ENCODE assay signal across 12 mouse cellular contexts in the genomic region with DNA sequence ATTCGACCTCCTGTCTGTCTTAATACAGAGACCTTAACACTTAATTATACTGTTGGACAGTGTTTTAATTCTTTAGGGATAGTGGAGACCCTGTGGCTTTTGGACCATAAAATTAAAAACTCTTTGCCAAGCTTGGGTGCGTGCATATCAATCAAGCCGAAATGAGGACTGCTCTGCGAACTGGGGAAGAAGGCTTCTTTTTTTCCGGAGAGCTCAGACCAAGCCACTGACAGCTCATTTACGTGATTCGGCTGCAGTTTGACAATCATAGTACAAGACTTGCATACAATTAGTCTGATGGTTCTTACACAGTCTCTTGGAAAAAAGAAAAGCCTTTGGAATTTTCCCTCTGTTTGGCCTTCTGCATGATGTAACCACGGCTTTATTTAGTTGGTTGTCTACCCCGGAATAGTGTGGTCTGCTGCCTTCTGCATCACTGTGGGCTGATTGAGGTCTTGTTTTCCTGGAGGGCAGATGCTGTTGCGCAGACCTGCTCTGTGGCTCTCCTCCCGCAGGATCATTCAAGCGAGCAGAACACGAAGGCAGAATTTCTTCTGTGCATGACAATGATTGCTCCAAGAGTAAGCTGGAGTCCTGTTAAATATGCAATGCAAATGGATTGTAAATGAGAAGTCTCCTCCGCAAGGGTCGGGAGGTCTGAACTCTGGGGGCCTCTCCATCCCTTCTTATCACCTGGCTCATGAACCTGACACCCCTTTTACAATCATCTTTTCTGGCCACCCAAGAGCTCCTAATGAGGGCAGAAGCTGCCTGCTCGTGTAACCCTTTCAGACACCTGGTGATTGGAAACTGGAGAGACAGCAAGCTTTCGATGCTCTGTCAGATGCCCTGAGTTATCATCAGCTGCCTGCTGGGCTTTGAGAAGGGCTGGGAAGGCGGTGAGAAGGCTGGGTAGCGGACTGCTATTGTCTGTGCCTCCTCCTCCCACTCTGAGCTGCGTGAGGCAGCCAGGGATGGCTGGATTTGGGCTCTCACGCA.
A peak's percentile ranks its signal among the peaks of the same experiment; 100 is the strongest.
DNase-seq lines count a peak whose midpoint lies in the region; ATAC-seq and TF ChIP-seq lines count a peak whose summit lies in the region.
"Had no signal": no experiment of that assay in that cellular context is flagged by ENCODE, and none has a peak within 500 bp of the region (broad histone marks: within the 10 kb centered on the region; RNA-seq: fewer than 3 reads in every experiment).

No protein-coding gene starts in this region.

- peak overlapping the region; percentile 12; the same call in 1 of the 2 replicates for H3K9ac ChIP-seq in hindbrain, embryonic 15.5 days
- H3K9ac ChIP-seq in neural tube, embryonic 15.5 days (replicated peaks): no peak overlapping the region
- no peak overlapping the region for H3K9ac ChIP-seq in intestine, postnatal 0 days (ENCODE audit: low read depth, low read length)

- no peak for TF ChIP-seq CTCF in intestine, postnatal 0 days (IDR thresholded peaks at IDR 0.05; ENCODE audit: low read depth)

- no peak overlapping the region for H3K27ac ChIP-seq in embryonic facial prominence, embryonic 10.5 days (replicated peaks)
- peak overlapping the region; percentile 67 for H3K27ac ChIP-seq in hindbrain, embryonic 15.5 days (replicated peaks)
- H3K27ac ChIP-seq in neural tube, embryonic 15.5 days (replicated peaks): peak overlapping the region; percentile 58
- H3K27ac ChIP-seq in intestine, postnatal 0 days (ENCODE audit: low read depth, low read length): no peak overlapping the region

- 17% methylated on average over 21 of the region's 21 CpGs for WGBS in embryonic facial prominence, embryonic 10.5 days
- 8% methylated on average over 21 of the region's 21 CpGs for WGBS in hindbrain, embryonic 15.5 days
- WGBS in neural tube, embryonic 15.5 days: 9% methylated on average over 21 of the region's 21 CpGs
- WGBS in intestine, postnatal 0 days: 29% methylated on average over 21 of the region's 21 CpGs

- peak; percentile 41 for DNase-seq in left cerebral cortex, postnatal 4 days
- DNase-seq in left cerebral cortex, postnatal 10 days (ENCODE audit: extremely low spot score in 1 of 2, low spot score in 2 of 2): no peak
- peak; percentile 13 for DNase-seq in embryonic facial prominence, embryonic 10.5 days (ENCODE audit: low spot score)
- no peak for DNase-seq in spleen, adult 12 weeks (ENCODE audit: low spot score)
- no peak for DNase-seq in thymus, postnatal 14 days
- DNase-seq: adrenal gland, postnatal 36 days; lung, adult 18-20 months; thymus, postnatal 4 days had no signal

- H3K36me3 ChIP-seq in embryonic facial prominence, embryonic 10.5 days (replicated peaks): no peaks in the 10 kb centered on the region
- H3K36me3 ChIP-seq in hindbrain, embryonic 15.5 days: no peaks in the 10 kb centered on the region
- no peaks in the 10 kb centered on the region for H3K36me3 ChIP-seq in neural tube, embryonic 15.5 days
- no peaks in the 10 kb centered on the region for H3K36me3 ChIP-seq in intestine, postnatal 0 days (ENCODE audit: control insufficient read depth, insufficient read depth)

- H3K9me3 ChIP-seq in embryonic facial prominence, embryonic 10.5 days: peaks cover 6% of the 10 kb centered on the region; the same call in 1 of the 2 replicates
- H3K9me3 ChIP-seq in hindbrain, embryonic 15.5 days: no peaks in the 10 kb centered on the region
- no peaks in the 10 kb centered on the region for H3K9me3 ChIP-seq in neural tube, embryonic 15.5 days (replicated peaks)
- no peaks in the 10 kb centered on the region for H3K9me3 ChIP-seq in intestine, postnatal 0 days (ENCODE audit: control insufficient read depth)

- peaks cover 16% of the 10 kb centered on the region; the same call in 1 of the 2 replicates for H3K27me3 ChIP-seq in embryonic facial prominence, embryonic 10.5 days (replicated peaks; ENCODE audit: low read depth, poor library complexity, severe bottlenecking)
- no peaks in the 10 kb centered on the region for H3K27me3 ChIP-seq in hindbrain, embryonic 15.5 days
- no peaks in the 10 kb centered on the region for H3K27me3 ChIP-seq in neural tube, embryonic 15.5 days (replicated peaks)
- H3K27me3 ChIP-seq in intestine, postnatal 0 days (replicated peaks; ENCODE audit: control insufficient read depth, insufficient read depth, low read length): no peaks in the 10 kb centered on the region
- H3K27me3 ChIP-seq: CH12.LX had no signal

- ATAC-seq in hindbrain, embryonic 15.5 days (ENCODE audit: low FRiP score, low read depth): peak; percentile 49
- ATAC-seq in neural tube, embryonic 15.5 days (ENCODE audit: low FRiP score): peak; percentile 71
- ATAC-seq in intestine, postnatal 0 days: no peak

- peak overlapping the region; percentile 16; the same call in 1 of the 2 replicates for H3K4me2 ChIP-seq in hindbrain, embryonic 15.5 days
- peak overlapping the region; percentile 11 for H3K4me2 ChIP-seq in neural tube, embryonic 15.5 days
- no peak overlapping the region for H3K4me2 ChIP-seq in intestine, postnatal 0 days (replicated peaks; ENCODE audit: low read depth)

- H3K4me1 ChIP-seq in embryonic facial prominence, embryonic 10.5 days: peaks cover 8% of the 10 kb centered on the region
- peaks cover 26% of the 10 kb centered on the region for H3K4me1 ChIP-seq in hindbrain, embryonic 15.5 days (replicated peaks)
- peaks cover 14% of the 10 kb centered on the region for H3K4me1 ChIP-seq in neural tube, embryonic 15.5 days
- H3K4me1 ChIP-seq in intestine, postnatal 0 days (replicated peaks; ENCODE audit: control insufficient read depth, insufficient read depth, low read length): no peaks in the 10 kb centered on the region

- H3K4me3 ChIP-seq in embryonic facial prominence, embryonic 10.5 days: no peak overlapping the region
- H3K4me3 ChIP-seq in hindbrain, embryonic 15.5 days: no peak overlapping the region
- no peak overlapping the region for H3K4me3 ChIP-seq in neural tube, embryonic 15.5 days (replicated peaks)
- H3K4me3 ChIP-seq in intestine, postnatal 0 days (ENCODE audit: low read depth, low read length): no peak overlapping the region

- intact Hi-C loops in left cerebral cortex, postnatal 4 days (cut with DNase I): loop anchor here (5.0 kb wide), 1 partner anchor 194 kb away; a partner anchor contains a TSS
- intact Hi-C loops in left cerebral cortex, postnatal 10 days (cut with DNase I): no loop called here

Comparison
In these comparisons a context has a peak if more than half of its experiments do, and no peak if none do; other contexts are left out.
1. DNase-seq: peak in left cerebral cortex, postnatal 4 days (single experiment) and embryonic facial prominence, embryonic 10.5 days (single experiment); none in left cerebral cortex, postnatal 10 days (0 of 2), spleen, adult 12 weeks (single experiment) and thymus, postnatal 14 days (single experiment).
2. H3K27ac ChIP-seq: peak in hindbrain, embryonic 15.5 days (single experiment) and neural tube, embryonic 15.5 days (single experiment); none in embryonic facial prominence, embryonic 10.5 days (single experiment) and intestine, postnatal 0 days (single experiment).